In the genomic region with DNA sequence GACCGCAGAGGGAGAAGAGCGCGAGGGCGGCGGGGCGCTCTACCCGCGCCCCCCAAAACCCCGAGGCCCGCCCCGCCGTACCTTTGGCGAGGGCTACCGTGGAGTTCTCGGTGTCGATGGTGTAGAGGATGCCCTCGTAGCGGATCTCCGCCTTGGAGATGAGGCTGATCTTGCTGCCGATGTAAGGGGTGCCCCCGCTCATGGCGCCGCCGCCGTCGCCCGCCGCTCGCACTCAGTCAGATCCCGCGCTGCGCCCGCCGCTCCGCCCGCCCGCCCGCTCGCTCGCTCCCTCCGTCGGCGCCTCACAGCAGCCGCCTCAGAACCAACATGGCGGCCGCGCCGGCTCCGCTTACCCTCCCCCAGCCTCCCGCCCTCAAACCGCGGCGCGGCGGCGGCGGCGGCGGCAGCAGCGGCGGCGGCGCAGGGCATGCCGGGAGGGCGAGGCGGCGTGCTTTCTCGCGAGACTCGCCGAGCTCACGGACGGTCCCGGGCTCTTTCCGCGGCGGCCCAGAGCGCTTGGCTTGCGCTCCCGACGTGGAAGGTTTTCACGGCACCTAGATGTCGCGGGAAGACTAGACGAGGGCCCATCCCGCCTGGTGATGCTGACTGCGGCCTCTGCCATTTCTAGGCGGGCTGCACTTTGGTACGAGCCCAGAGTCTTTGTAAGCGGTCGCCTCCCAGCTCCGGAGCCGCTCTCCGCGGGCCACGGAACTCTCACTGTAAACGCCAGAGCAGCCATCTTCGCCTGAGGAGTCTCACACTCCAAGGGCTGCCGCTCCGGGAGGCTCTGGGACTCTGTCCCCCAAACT, we compare ENCODE assay signal across 8 mouse cellular contexts. TPM values are rescaled to one million over a fixed set of nuclear protein-coding genes. Genes with fewer than 3 reads are reported as not detected.
DNase-seq lines count a peak whose midpoint lies in the region; ATAC-seq and TF ChIP-seq lines count a peak whose summit lies in the region.

No protein-coding gene starts in this region.

- peaks cover 20% of the 10 kb centered on the region for H3K4me1 ChIP-seq in heart, embryonic 11.5 days (ENCODE audit: control insufficient read depth, insufficient read depth, low read length)
- H3K4me1 ChIP-seq in kidney, embryonic 15.5 days = peaks cover 34% of the 10 kb centered on the region
- H3K4me1 ChIP-seq in limb, embryonic 15.5 days = peaks cover 28% of the 10 kb centered on the region
- peaks cover 24% of the 10 kb centered on the region for H3K4me1 ChIP-seq in midbrain, postnatal 0 days (ENCODE audit: insufficient read depth, low read length)

- peak overlapping the region; percentile 100 for H3K27ac ChIP-seq in heart, embryonic 11.5 days (ENCODE audit: low read depth, low read length)
- peak overlapping the region; percentile 100 for H3K27ac ChIP-seq in kidney, embryonic 15.5 days
- H3K27ac ChIP-seq in limb, embryonic 15.5 days = peak overlapping the region; percentile 100
- peak overlapping the region; percentile 98 for H3K27ac ChIP-seq in midbrain, postnatal 0 days (ENCODE audit: low read depth, low read length)

- H3K4me3 ChIP-seq in C2C12 (ENCODE audit: insufficient read depth, poor library complexity, severe bottlenecking) = peak overlapping the region; percentile 76
- peak overlapping the region; percentile 77 for H3K4me3 ChIP-seq in heart, embryonic 11.5 days (ENCODE audit: low read depth, low read length)
- H3K4me3 ChIP-seq in kidney, embryonic 15.5 days (replicated peaks) = peak overlapping the region; percentile 92
- H3K4me3 ChIP-seq in limb, embryonic 15.5 days = peak overlapping the region; percentile 95
- H3K4me3 ChIP-seq in midbrain, postnatal 0 days (ENCODE audit: low read depth, low read length) = peak overlapping the region; percentile 64

- peaks cover 58% of the 10 kb centered on the region for H3K79me2 ChIP-seq in C2C12 (ENCODE audit: control insufficient read depth, insufficient read depth)

- peak; percentile 86 for ATAC-seq in erythroblast, adult 5-6 weeks (replicated peaks; ENCODE audit: low FRiP score, poor library complexity, severe bottlenecking)
- ATAC-seq in heart, embryonic 11.5 days (replicated peaks; ENCODE audit: insufficient number of reproducible peaks, low FRiP score, low TSS enrichment) = peak; percentile 92
- peak; percentile 95 for ATAC-seq in kidney, embryonic 15.5 days (replicated peaks; ENCODE audit: low FRiP score)
- peak; percentile 94 for ATAC-seq in limb, embryonic 15.5 days (ENCODE audit: insufficient number of reproducible peaks, low FRiP score, low TSS enrichment, low read depth)
- ATAC-seq in midbrain, postnatal 0 days (ENCODE audit: low FRiP score) = peak; percentile 96

- no peaks in the 10 kb centered on the region for H3K9me3 ChIP-seq in heart, embryonic 11.5 days (replicated peaks; ENCODE audit: control insufficient read depth, low read length)
- H3K9me3 ChIP-seq in kidney, embryonic 15.5 days (replicated peaks) = no peaks in the 10 kb centered on the region
- no peaks in the 10 kb centered on the region for H3K9me3 ChIP-seq in limb, embryonic 15.5 days
- H3K9me3 ChIP-seq in midbrain, postnatal 0 days (ENCODE audit: low read length) = no peaks in the 10 kb centered on the region

- no peak for TF ChIP-seq CTCF in C2C12 (IDR thresholded peaks at IDR 0.05; ENCODE audit: control insufficient read depth, insufficient read depth, insufficient read length)
- no peak for TF ChIP-seq CTCF in brain, embryonic 14.5 days (IDR thresholded peaks at IDR 0.05; ENCODE audit: borderline replicate concordance, extremely low read depth, insufficient read depth, insufficient read length)
- no peak for TF ChIP-seq CTCF in midbrain, postnatal 0 days (IDR thresholded peaks at IDR 0.05)

- under 1% methylated on average over 90 of the region's 100 CpGs for WGBS in heart, embryonic 11.5 days (ENCODE audit: insufficient replicate concordance)
- under 1% methylated on average over 91 of the region's 100 CpGs for WGBS in kidney, embryonic 15.5 days
- WGBS in limb, embryonic 15.5 days = under 1% methylated on average over 92 of the region's 100 CpGs
- under 1% methylated on average over 87 of the region's 100 CpGs for WGBS in midbrain, postnatal 0 days

- no peaks in the 10 kb centered on the region for H3K27me3 ChIP-seq in C2C12 (ENCODE audit: control insufficient read depth, insufficient read depth, insufficient read length)
- H3K27me3 ChIP-seq in heart, embryonic 11.5 days (ENCODE audit: control insufficient read depth, insufficient read depth, low read length) = no peaks in the 10 kb centered on the region
- H3K27me3 ChIP-seq in kidney, embryonic 15.5 days = no peaks in the 10 kb centered on the region
- no peaks in the 10 kb centered on the region for H3K27me3 ChIP-seq in limb, embryonic 15.5 days
- no peaks in the 10 kb centered on the region for H3K27me3 ChIP-seq in midbrain, postnatal 0 days (ENCODE audit: insufficient read depth, low read length)

- H3K9ac ChIP-seq in heart, embryonic 11.5 days (ENCODE audit: low read depth, low read length) = peak overlapping the region; percentile 97
- peak overlapping the region; percentile 100 for H3K9ac ChIP-seq in kidney, embryonic 15.5 days
- H3K9ac ChIP-seq in limb, embryonic 15.5 days = peak overlapping the region; percentile 93
- peak overlapping the region; percentile 86 for H3K9ac ChIP-seq in midbrain, postnatal 0 days (replicated peaks; ENCODE audit: low read length, poor library complexity, severe bottlenecking)

- peak overlapping the region; percentile 83 for H3ac ChIP-seq in C2C12 (ENCODE audit: control insufficient read depth, insufficient read length, low read depth)

- peak; percentile 95 for DNase-seq in brain, embryonic 14.5 days (ENCODE audit: low read depth)
- peak; percentile 93 for DNase-seq in midbrain, postnatal 0 days (ENCODE audit: low spot score)
- peak; percentile 94 to 95 for DNase-seq in spleen, postnatal 10 days (ENCODE audit: low spot score in 2 of 2)

- peak; percentile 95 for TF ChIP-seq POLR2A in brain, embryonic 14.5 days (IDR thresholded peaks at IDR 0.05; ENCODE audit: borderline replicate concordance, extremely low read depth, insufficient read depth, insufficient read length, poor library complexity, severe bottlenecking)

- peak overlapping the region; percentile 94 for H3K4me2 ChIP-seq in heart, embryonic 11.5 days
- H3K4me2 ChIP-seq in kidney, embryonic 15.5 days = peak overlapping the region; percentile 75
- H3K4me2 ChIP-seq in limb, embryonic 15.5 days = peak overlapping the region; percentile 60
- peak overlapping the region; percentile 85 for H3K4me2 ChIP-seq in midbrain, postnatal 0 days (ENCODE audit: low read depth, low read length, poor library complexity, severe bottlenecking)

- H3K36me3 ChIP-seq in C2C12 (ENCODE audit: control insufficient read depth, insufficient read depth) = peaks cover 17% of the 10 kb centered on the region
- H3K36me3 ChIP-seq in heart, embryonic 11.5 days (ENCODE audit: control insufficient read depth, insufficient read depth, low read length) = no peaks in the 10 kb centered on the region
- H3K36me3 ChIP-seq in kidney, embryonic 15.5 days = no peaks in the 10 kb centered on the region
- no peaks in the 10 kb centered on the region for H3K36me3 ChIP-seq in limb, embryonic 15.5 days
- H3K36me3 ChIP-seq in midbrain, postnatal 0 days (ENCODE audit: insufficient read depth, low read length) = no peaks in the 10 kb centered on the region

- H3K79me3 ChIP-seq in C2C12 (ENCODE audit: low read depth) = peaks cover 46% of the 10 kb centered on the region

TF ChIP-seq in C2C12, 6 proteins besides CTCF, POLR2A, EP300 and RAD21:
- no peak for TF ChIP-seq MYOG (IDR thresholded peaks at IDR 0.05; ENCODE audit: control insufficient read depth, extremely low read depth, insufficient read length)
- TF ChIP-seq CEBPB (IDR thresholded peaks at IDR 0.05; ENCODE audit: low read depth) = no peak
- no peak for TF ChIP-seq USF1 (IDR thresholded peaks at IDR 0.05; ENCODE audit: low read depth)
- no peak for TF ChIP-seq FOSL1 (IDR thresholded peaks at IDR 0.05; ENCODE audit: insufficient read depth, low read length, poor library complexity, severe bottlenecking)
- TF ChIP-seq MAX (IDR thresholded peaks at IDR 0.05) = no peak
- TF ChIP-seq MYOD1 (IDR thresholded peaks at IDR 0.05; ENCODE audit: control insufficient read depth, insufficient read length, low read depth) = no peak

RNA-seq across cellular contexts. Expression of gene Lsm14a, which starts 3.6 kb away (rescaled TPM):
- 41.9 TPM for polyA plus RNA-seq in C2C12 (2012; fragmentation: generic; extraction: Trizol)
- 68.7 and 83.9 TPM in 2 replicates for polyA plus RNA-seq in brain, embryonic 14.5 days (2012; rRNA removed)
- total RNA-seq in erythroblast, adult 5-6 weeks (2015; ENCODE audit: low replicate concordance) = 54.0 and 54.3 TPM in 2 replicates
- total RNA-seq in erythroblast, adult 5-6 weeks (2017; ENCODE audit: low replicate concordance) = 52.1 and 84.2 TPM in 2 replicates
- 41.7 and 46.4 TPM in 2 replicates for polyA plus RNA-seq in heart, embryonic 11.5 days (2014; fragmentation: Nextera tagmentation; extraction: Ambion mirVana)
- polyA plus RNA-seq in kidney, embryonic 15.5 days (2015; fragmentation: Nextera tagmentation; extraction: Ambion mirVana) = 90.0 and 93.8 TPM in 2 replicates
- polyA plus RNA-seq in limb, embryonic 15.5 days (2015; fragmentation: Nextera tagmentation; extraction: Ambion mirVana) = 76.0 and 82.7 TPM in 2 replicates
- total RNA-seq in midbrain, postnatal 0 days (2014; rRNA removed) = 41.8 and 50.4 TPM in 2 replicates
- polyA plus RNA-seq in midbrain, postnatal 0 days (2015; fragmentation: Nextera tagmentation; extraction: Ambion mirVana) = 35.6 and 39.0 TPM in 2 replicates

Comparison
In these comparisons a context has a peak if more than half of its experiments do, and no peak if none do; other contexts are left out.
1. Peak in every context shown above with its lines: DNase-seq, ATAC-seq, H3K4me3 ChIP-seq and H3K27ac ChIP-seq.